Mouse (Mus musculus) liver, adult 2 months (tissue): Measurements from ENCODE around the gene Dlgap1. TPM values are rescaled to one million over a fixed set of nuclear protein-coding genes. Genes with fewer than 3 reads are reported as not detected.
A peak's percentile ranks its signal among the peaks of the same experiment; 100 is the strongest.

Source experiments
- DNase-seq: peaks from one replicate; pipeline ENCODE4 v3.0.0-alpha.2; 2011; ENCODE audit warnings: low read depth, low spot score; ENCODE audit errors: extremely low read depth
- H3K27ac ChIP-seq: fragments of 200-500 bp; replicated peaks from 2 replicates; pipeline ENCODE4 v1.5.1; 2012; ENCODE audit warnings: low read depth, mild to moderate bottlenecking, control low read depth, inconsistent platforms, low read length; ENCODE audit not compliant: insufficient read depth
- H3K27me3 ChIP-seq: fragments of 200-500 bp; 2 replicates; pipeline ENCODE4 v1.6.1; 2012; ENCODE audit warnings: mild to moderate bottlenecking, moderate library complexity, low read length, inconsistent platforms; ENCODE audit not compliant: control insufficient read depth, insufficient read depth
- H3K36me3 ChIP-seq: fragments of 200-500 bp; 2 replicates; pipeline ENCODE4 v1.6.1; 2012; ENCODE audit warnings: low read length, inconsistent platforms; ENCODE audit not compliant: control insufficient read depth, insufficient read depth
- H3K4me1 ChIP-seq: fragments of 200-500 bp; 2 replicates; pipeline ENCODE4 v1.6.1; 2011; ENCODE audit warnings: low read length; ENCODE audit not compliant: control insufficient read depth, insufficient read depth
- H3K4me3 ChIP-seq: fragments of 200-500 bp; 2 replicates; pipeline ENCODE4 v1.5.1; 2011; ENCODE audit warnings: low read depth, mild to moderate bottlenecking, control low read depth, low read length, moderate library complexity; ENCODE audit not compliant: insufficient read depth
- H3K79me2 ChIP-seq: fragments of 200-500 bp; 2 replicates; pipeline ENCODE4 v1.6.1; 2012; ENCODE audit warnings: inconsistent platforms, mild to moderate bottlenecking, low read length, moderate library complexity; ENCODE audit not compliant: control insufficient read depth, insufficient read depth
- H3K9ac ChIP-seq: fragments of 200-500 bp; 2 replicates; pipeline ENCODE4 v1.6.1; 2012; ENCODE audit warnings: low read depth, mild to moderate bottlenecking, control low read depth, inconsistent platforms, low read length
- CTCF ChIP-seq: fragments of 200-500 bp; IDR thresholded peaks from 2 replicates; pipeline ENCODE4 v1.5.1; 2011; ENCODE audit warnings: low read depth, low read length, control low read depth
- POLR2A ChIP-seq: fragments of 200-500 bp; IDR thresholded peaks from 2 replicates; pipeline ENCODE4 v1.6.1; 2011; ENCODE audit warnings: low read length, control low read depth; ENCODE audit not compliant: insufficient read depth; ENCODE audit errors: extremely low read depth
- WGBS: fragments of 180-500 bp; shearing (Covaris S2); methylation state at CpG from one replicate; pipeline ENCODE4 v1.1.7; 2018; 5-methylcytosine and 5-hydroxymethylcytosine counted together
- polyA plus RNA-seq: library from polyadenylated mRNA; depleted of rRNA; stranded (reverse); fragments of >200 nt; gene quantifications from 2 replicates; pipeline ENCODE4 v1.2.3, GENCODE M21; 2012
- total RNA-seq: library from RNA; depleted of rRNA; stranded (reverse); fragments of >200 nt; gene quantifications from 2 replicates; pipeline ENCODE4 v1.2.3, GENCODE M21; 2014

Dlgap1 gene
- total and polyA plus RNA-seq, 2 experiments, result 0.55 to 1.5 TPM

DNA sequence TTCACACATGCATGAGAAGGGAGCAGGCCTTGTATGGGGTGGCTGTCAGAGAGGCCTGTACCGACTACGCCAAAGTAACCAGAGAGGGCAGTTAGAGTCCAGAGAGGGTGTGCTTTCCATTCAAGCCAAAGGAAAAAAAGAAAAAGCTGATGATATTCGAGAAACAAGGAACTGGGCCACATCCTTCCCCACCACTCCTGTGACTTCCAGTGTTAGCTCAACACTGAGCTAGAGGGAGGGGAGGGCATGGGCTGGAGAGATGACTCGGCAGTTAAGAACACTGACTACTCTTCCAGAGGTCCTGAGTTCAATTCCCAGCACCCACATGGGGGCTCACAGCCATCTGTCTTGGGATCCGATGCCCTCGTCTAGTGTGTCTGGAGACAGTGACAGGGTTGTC, 860.3 kb downstream of the Dlgap1 start:
- H3K9ac ChIP-seq, result no peak overlapping the region
- H3K4me1 ChIP-seq, result no peaks in the 10 kb centered on the region
- no peaks in the 10 kb centered on the region for H3K36me3 ChIP-seq
- peak; percentile 26 for DNase-seq
- H3K27ac ChIP-seq, result no peak overlapping the region
- no peak overlapping the region for H3K4me3 ChIP-seq
- TF ChIP-seq POLR2A, result no peak
- no peak for TF ChIP-seq CTCF
- 91% methylated on average over 6 of the region's 6 CpGs for WGBS
- H3K79me2 ChIP-seq, result no peaks in the 10 kb centered on the region
- no peaks in the 10 kb centered on the region for H3K27me3 ChIP-seq

DNA sequence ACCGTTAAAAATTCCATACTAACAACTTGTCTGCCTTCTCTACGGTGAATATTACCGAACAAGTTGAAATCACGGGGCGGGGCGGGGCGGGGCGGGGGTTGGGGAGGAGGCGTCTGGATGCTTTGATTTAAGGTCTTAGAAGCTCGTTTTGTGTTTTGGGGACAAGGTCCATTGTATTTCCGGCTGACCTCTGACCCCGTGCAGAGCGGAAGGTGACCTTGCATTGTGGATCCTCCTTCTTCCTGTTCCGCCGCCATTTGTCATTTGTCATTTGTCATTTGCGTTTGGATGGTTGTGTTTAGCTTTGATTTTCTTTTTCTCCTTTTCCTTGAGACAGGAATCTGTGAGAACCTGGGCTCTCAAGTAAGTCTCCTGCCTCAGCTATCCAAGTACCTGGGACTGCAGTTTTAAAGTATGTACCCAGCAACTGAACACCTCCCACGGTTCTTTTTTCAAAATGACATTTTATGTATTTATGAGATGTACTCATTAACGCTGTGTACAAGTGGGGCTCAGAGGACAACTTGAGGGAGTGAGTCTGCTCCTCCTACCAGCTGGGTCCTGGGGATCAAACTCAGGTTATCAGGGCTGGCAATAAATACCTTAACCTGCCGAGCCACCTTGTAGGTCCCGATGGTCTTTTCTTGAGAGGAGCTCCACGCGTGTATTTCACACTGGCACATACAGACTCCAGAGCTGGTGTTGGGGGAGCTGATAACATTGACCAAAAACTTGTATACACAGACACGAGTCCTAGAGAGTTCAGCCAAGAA, 861.3 kb downstream of the Dlgap1 start:
- no peak overlapping the region for H3K4me3 ChIP-seq
- H3K27me3 ChIP-seq, result no peaks in the 10 kb centered on the region
- TF ChIP-seq CTCF, result no peak
- TF ChIP-seq POLR2A, result no peak
- H3K4me1 ChIP-seq, result no peaks in the 10 kb centered on the region; the same call in 1 of the 2 replicates
- H3K79me2 ChIP-seq, result no peaks in the 10 kb centered on the region
- H3K9ac ChIP-seq, result no peak overlapping the region
- DNase-seq, result no peak
- no peak overlapping the region for H3K27ac ChIP-seq
- no peaks in the 10 kb centered on the region for H3K36me3 ChIP-seq
- WGBS, result 86% methylated on average over 23 of the region's 23 CpGs

DNA sequence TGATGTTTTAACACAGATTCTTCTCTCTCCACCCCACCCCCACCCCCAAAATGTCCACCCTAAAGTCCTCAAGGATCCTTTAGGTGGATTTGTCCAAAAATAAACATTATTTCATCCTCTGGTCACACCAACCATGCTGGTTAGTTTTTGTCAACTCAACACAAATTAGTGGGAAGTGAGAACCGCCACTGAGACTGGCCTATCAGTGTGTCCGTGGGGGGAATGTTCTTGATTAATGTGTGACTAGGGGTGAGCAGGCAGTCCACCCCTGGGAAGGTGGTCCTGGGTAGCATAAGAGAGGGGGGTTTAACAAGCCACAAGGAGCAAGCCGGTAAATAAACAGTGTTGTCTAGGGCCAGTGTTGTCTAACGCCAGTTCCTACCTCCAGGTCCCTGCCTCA, 862.7 kb downstream of the Dlgap1 start:
- no peaks in the 10 kb centered on the region for H3K36me3 ChIP-seq
- no peak overlapping the region for H3K9ac ChIP-seq
- H3K79me2 ChIP-seq, result no peaks in the 10 kb centered on the region
- H3K4me3 ChIP-seq, result no peak overlapping the region
- WGBS, result 84% methylated on average over 4 of the region's 4 CpGs
- H3K27ac ChIP-seq, result no peak overlapping the region; the same call in 1 of the 2 replicates
- peak; percentile 29 for DNase-seq
- peaks cover 3% of the 10 kb centered on the region for H3K4me1 ChIP-seq
- TF ChIP-seq POLR2A, result no peak
- TF ChIP-seq CTCF, result no peak
- no peaks in the 10 kb centered on the region for H3K27me3 ChIP-seq

DNA sequence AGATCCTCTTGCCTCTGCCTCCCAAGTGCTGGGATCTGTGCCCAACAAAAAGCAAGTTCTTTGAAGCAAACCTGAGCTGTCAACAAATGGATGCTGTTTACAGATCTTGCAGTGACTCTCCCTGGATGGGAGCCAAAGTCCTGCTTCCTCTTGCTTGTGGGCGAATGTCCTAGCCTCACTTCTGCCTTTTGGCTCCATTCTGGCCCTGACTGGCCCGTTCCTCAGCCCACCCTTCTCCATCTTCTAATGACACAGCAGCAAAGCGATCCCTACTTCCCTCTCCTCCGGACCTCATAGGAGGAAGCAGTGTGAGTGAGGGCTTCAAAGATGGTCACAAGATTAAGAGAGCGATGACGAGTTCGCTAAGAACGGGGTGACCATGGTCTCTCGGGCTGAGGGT, 863.7 kb downstream of the Dlgap1 start:
- H3K27me3 ChIP-seq, result no peaks in the 10 kb centered on the region
- no peak overlapping the region for H3K9ac ChIP-seq
- peaks cover 3% of the 10 kb centered on the region for H3K4me1 ChIP-seq
- H3K27ac ChIP-seq, result no peak overlapping the region
- no peak for TF ChIP-seq POLR2A
- no peak for TF ChIP-seq CTCF
- H3K4me3 ChIP-seq, result no peak overlapping the region
- 70% methylated on average over 9 of the region's 9 CpGs for WGBS
- peak; percentile 61 for DNase-seq
- H3K79me2 ChIP-seq, result no peaks in the 10 kb centered on the region
- no peaks in the 10 kb centered on the region for H3K36me3 ChIP-seq

DNA sequence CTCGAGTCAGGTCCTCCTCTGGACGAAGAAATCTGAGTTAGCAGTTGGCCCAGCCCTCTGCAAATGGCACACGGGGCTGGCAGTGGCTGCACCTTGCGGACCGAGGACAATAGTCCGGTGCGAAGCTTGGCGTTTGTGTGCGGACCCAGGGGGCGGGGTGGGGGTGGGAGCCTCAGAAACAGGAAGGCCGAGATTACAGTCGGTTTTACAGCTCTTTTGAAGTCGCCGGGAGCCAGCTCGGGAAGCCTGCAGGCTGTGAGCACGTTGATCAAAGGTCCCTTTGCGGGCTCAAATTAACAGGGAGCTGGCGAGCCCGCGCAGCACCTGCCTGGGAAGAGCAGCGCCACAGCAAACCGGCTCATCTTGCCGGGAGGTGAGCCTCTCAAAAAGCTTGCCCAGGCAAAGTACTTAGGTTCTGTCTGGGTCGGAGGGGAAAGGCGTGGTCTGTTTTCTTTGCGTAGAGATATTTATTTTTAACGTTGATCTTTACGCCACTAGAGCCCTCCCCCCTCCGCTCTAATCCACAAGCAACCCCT, 865.6 kb downstream of the Dlgap1 start:
- DNase-seq, result peak; percentile 84

More for the DNA sequence above, 865.6 kb downstream of the Dlgap1 start:
- WGBS, result under 1% methylated on average over 29 of the region's 29 CpGs
- H3K9ac ChIP-seq, result peak overlapping the region; percentile 51
- H3K27me3 ChIP-seq, result no peaks in the 10 kb centered on the region
- H3K4me1 ChIP-seq, result peaks cover 3% of the 10 kb centered on the region
- H3K79me2 ChIP-seq, result no peaks in the 10 kb centered on the region
- peak overlapping the region; percentile 23 for H3K27ac ChIP-seq
- H3K4me3 ChIP-seq, result peak overlapping the region; percentile 52
- H3K36me3 ChIP-seq, result no peaks in the 10 kb centered on the region
- TF ChIP-seq POLR2A (0 out of 2 replicates have a peak, but pooled peaks have one; percentile 23), CTCF (no peak)
